Mouse (Mus musculus): ENCODE data around the gene Fbxo28.

DNA sequence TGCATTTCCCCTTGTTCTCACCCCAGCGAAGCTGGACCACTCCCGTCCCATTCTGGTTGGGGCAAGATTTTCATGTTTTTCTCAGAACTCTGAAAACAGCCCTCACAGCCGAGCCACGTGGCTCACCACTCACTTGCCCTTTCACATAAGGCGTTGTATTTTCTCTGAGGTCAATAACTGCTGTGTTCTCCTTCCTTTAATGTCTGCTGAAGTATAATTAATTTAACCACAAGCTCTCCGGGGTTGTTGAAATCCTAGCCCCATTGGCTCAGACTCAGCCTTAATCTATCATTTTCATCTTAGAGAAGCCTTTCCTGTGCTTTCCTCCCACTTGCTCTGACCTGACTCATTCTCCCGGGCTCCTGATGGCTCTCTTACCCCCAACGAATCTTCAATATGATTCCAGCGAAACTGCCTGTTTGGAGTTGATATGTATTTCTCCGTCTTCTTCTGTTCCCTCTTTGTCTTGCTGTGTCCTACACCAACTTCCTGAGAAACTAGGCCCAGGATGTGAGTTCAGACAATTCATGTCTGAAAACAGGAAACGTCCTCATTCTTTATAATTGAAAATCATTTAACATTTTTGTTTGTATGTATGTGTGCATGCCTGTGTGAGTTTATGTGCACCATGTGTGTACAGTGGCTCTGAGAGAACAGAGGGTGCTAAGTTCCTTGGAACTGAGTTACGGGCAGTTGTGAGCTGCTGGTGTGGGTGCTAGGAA is 22.4 kb upstream of the Fbxo28 start:
- TF ChIP-seq CTCF (IDR thresholded peaks at IDR 0.05; ENCODE audit: extremely low read depth, insufficient read depth, insufficient read length, insufficient replicate concordance): no peak
- no peak for TF ChIP-seq POLR2A (IDR thresholded peaks at IDR 0.05; ENCODE audit: low read depth, low read length)
